Mouse (Mus musculus) cortical plate, adult 2 months (tissue): ENCODE data around the gene Zfp958.

Experiments
- CTCF ChIP-seq: fragments of 200-500 bp; IDR thresholded peaks from 2 replicates; pipeline ENCODE4 v1.5.1; 2011; ENCODE audit warnings: mild to moderate bottlenecking, control low read depth, low read length; ENCODE audit not compliant: insufficient read depth; ENCODE audit errors: extremely low read depth
- POLR2A ChIP-seq: fragments of 200-500 bp; IDR thresholded peaks from 2 replicates; pipeline ENCODE4 v1.6.1; 2011; ENCODE audit warnings: mild to moderate bottlenecking, low read length, control low read depth; ENCODE audit not compliant: insufficient read depth; ENCODE audit errors: extremely low read depth

DNA sequence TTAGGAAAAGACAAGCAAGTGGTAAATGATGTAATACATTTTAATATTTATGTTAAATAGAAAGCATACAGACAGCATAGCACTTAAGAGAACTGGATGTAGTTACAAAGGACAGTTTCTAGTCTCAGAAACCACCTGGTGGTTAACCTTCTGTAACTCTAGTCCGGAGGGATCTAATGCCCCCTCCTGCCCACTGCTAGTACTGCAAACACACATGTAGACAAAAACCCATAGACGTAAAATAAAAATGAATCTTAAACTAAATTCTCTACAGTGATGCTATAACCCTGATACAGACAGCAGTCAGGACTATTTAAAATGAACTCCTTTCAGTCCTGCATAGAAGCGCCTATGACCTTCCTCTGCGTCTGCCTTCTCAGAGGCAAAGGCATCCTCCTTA, 24.1 kb downstream of the Zfp958 start:
- TF ChIP-seq CTCF = no peak
- no peak for TF ChIP-seq POLR2A
